Mouse (Mus musculus): ENCODE data around the gene Cabs1. TPM values are rescaled to one million over a fixed set of nuclear protein-coding genes. Genes with fewer than 3 reads are reported as not detected.
A peak's percentile ranks its signal among the peaks of the same experiment; 100 is the strongest.

Cabs1 gene
- polyA plus RNA-seq (2016; fragmentation: Nextera tagmentation; extraction: Ambion mirVana): not detected in 2 replicates

DNA sequence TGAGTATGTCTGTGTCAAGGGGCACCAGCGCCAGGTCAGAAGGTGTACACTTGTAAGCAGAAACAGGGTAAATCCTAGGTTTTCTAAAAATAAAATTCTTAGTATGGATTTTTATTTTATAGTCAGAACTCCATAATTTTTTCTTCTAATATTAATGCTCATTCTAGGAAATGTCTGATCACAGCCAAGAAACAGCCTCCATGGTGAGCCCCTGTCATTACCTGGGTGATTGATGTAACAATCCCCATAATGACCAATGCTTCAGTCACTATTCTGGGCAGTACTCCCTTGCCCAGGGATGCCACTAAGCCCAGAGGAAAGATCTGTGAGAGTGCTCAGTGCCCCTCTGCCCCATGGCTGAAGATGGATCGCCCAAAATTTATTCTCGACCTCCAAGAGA lies at the start of gene Cabs1:
Gene Cabs1 (plus strand): TSS at position 301 of the 400 bp plus-strand sequence.
- Histone ChIP-seq H3K4me3 (replicated peaks) (no peak within 1 kb of the TSS), H3K36me3 (no peaks in the 10 kb centered on the region), H3K27ac (no peak within 1 kb of the TSS), H3K9ac (replicated peaks) (no peak within 1 kb of the TSS), H3K4me1 (replicated peaks) (no peaks in the 10 kb centered on the region), H3K9me3 (no peaks in the 10 kb centered on the region), H3K27me3 (no peaks in the 10 kb centered on the region), H3K4me2 (no peak within 1 kb of the TSS)
- 80% methylated on average over 3 of the region's 3 CpGs for WGBS
- no peak for ATAC-seq (ENCODE audit: insufficient number of reproducible peaks, insufficient read depth, low FRiP score, low TSS enrichment, low read depth)

DNA sequence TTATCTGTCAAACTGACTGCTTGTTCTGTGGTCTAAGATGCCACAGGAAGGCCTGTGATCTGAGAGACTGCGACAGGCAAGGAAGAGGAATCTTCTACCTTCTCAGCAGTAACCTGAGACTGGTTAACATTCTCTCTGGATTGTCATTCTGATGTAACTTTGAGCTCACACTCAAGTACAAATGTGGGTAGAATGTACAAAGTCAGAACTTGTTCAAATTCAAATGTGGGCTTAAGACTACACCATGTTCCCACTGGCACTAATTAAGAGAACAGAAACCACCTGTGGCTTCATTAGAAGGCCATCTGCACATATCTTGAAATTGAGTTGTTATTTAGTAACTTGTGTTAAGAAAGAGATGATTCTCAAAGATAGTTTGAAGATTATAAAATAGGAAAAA lies 47.6 kb upstream of the Cabs1 start:
- ATAC-seq (ENCODE audit: insufficient number of reproducible peaks, insufficient read depth, low FRiP score, low TSS enrichment, low read depth): no peak
- Histone ChIP-seq H3K4me1 (replicated peaks) (no peaks in the 10 kb centered on the region), H3K9ac (replicated peaks) (no peak overlapping the region), H3K4me2 (no peak overlapping the region), H3K27me3 (no peaks in the 10 kb centered on the region), H3K9me3 (no peaks in the 10 kb centered on the region), H3K27ac (no peak overlapping the region), H3K4me3 (replicated peaks) (no peak overlapping the region), H3K36me3 (no peaks in the 10 kb centered on the region)
- WGBS: 53% methylated on average over 1 of the region's 1 CpGs

DNA sequence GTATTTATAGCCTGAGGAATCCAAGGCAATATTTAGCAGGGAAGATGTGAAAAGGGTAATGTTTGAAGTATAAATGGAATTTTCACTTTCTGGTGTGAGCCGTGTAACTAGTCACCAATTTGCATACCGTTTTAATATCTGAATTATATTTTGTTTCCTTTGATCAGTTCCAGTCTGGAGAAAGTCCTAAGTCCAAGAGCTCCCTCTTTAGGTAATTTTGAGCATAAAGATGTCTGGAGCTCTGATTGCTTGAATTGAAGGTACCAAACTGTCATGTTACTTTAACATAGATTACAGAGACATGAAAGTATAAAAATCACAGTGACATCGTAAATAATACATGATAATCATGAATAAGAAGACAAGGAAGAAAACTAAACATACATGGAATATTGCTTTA lies 38.5 kb upstream of the Cabs1 start:
- H3K9ac ChIP-seq (replicated peaks): no peak overlapping the region
- H3K4me1 ChIP-seq (replicated peaks): no peaks in the 10 kb centered on the region
- WGBS: 49% methylated on average over 3 of the region's 3 CpGs
- no peak for ATAC-seq (ENCODE audit: insufficient number of reproducible peaks, insufficient read depth, low FRiP score, low TSS enrichment, low read depth)
- H3K4me3 ChIP-seq (replicated peaks): no peak overlapping the region
- H3K27ac ChIP-seq: no peak overlapping the region
- no peak overlapping the region for H3K4me2 ChIP-seq
- H3K9me3 ChIP-seq: no peaks in the 10 kb centered on the region
- no peaks in the 10 kb centered on the region for H3K27me3 ChIP-seq
- no peaks in the 10 kb centered on the region for H3K36me3 ChIP-seq

DNA sequence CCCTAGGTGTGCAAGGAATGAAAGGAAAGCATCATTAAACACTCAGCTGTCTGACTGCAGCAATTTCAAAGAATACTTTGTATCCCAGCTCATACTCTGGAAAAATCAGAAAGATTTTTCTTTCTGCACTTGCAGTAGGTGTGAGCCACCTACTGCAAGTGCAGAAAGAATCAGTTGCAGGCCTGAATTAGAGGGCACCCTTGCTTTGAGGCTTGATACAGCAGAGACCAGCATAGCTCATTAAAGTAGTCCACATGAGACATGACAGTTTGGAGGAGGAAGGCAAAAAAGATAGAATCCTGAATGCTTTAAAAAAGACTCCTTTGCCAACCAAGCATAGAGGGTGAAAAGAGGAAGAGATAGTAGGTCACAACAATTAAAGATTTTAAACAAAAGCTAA lies 36.7 kb upstream of the Cabs1 start:
- H3K27me3 ChIP-seq: no peaks in the 10 kb centered on the region
- no peak overlapping the region for H3K9ac ChIP-seq (replicated peaks)
- ATAC-seq (ENCODE audit: insufficient number of reproducible peaks, insufficient read depth, low FRiP score, low TSS enrichment, low read depth): no peak
- H3K4me1 ChIP-seq (replicated peaks): no peaks in the 10 kb centered on the region
- H3K36me3 ChIP-seq: no peaks in the 10 kb centered on the region
- no peak overlapping the region for H3K4me2 ChIP-seq
- H3K4me3 ChIP-seq (replicated peaks): no peak overlapping the region
- H3K27ac ChIP-seq: no peak overlapping the region
- no peaks in the 10 kb centered on the region for H3K9me3 ChIP-seq

DNA sequence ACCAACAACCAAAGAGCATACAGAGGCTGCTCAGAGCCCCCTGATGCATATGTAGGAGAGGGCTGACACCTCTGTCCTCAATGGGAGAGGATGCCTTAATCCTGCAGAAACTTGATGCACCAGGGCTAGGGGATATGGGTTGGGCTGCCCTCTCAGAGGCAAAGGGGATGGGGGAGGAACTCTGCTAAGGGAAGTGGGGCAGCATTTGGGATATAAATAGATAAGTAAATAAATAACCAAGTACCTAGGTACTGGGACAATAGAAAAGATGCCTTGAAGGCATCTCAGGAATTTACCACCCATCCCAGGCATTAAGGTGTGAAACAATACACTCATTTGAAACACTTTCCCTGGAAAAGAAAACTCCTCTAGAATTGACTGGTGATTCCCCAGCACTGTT lies 27.4 kb upstream of the Cabs1 start:
- Histone ChIP-seq H3K9me3 (no peaks in the 10 kb centered on the region), H3K4me2 (no peak overlapping the region), H3K4me1 (replicated peaks) (no peaks in the 10 kb centered on the region), H3K27me3 (no peaks in the 10 kb centered on the region), H3K4me3 (replicated peaks) (no peak overlapping the region), H3K27ac (no peak overlapping the region), H3K9ac (replicated peaks) (no peak overlapping the region), H3K36me3 (no peaks in the 10 kb centered on the region)
- ATAC-seq (ENCODE audit: insufficient number of reproducible peaks, insufficient read depth, low FRiP score, low TSS enrichment, low read depth): no peak

DNA sequence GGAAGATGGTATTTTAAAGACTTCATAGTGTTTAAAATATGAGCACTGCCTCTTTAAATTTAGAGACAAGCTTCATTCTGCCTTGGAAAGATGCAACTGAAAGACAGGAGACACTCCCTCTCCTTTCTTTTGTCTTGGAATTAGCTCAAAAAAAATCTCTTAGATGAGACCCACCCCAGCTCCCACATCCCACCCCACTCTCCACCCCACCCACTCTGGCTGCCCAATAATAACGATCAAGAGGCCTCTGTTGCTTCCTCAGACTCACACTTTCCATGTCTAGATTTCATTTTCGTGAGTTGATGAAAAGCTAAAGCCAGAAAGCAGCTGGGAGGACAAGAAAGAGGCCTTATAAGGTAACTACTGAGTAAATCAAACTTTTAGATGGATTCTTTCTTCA lies 10.0 kb upstream of the Cabs1 start, which contains the start of the genes 2310003L06Rik and Gm28434:
Gene 2310003L06Rik (plus strand): TSS at position 259 of the 400 bp plus-strand sequence.
Gene Gm28434 (plus strand): TSS at position 317 of the 400 bp plus-strand sequence.
- H3K27me3 ChIP-seq: no peaks in the 10 kb centered on the region
- WGBS: 66% methylated on average over 2 of the region's 2 CpGs
- no peaks in the 10 kb centered on the region for H3K4me1 ChIP-seq (replicated peaks)
- no peaks in the 10 kb centered on the region for H3K9me3 ChIP-seq
- no peak within 1 kb of the TSS for H3K4me2 ChIP-seq
- no peak within 1 kb of the TSS for H3K9ac ChIP-seq (replicated peaks)
- H3K36me3 ChIP-seq: no peaks in the 10 kb centered on the region
- no peak within 1 kb of the TSS for H3K27ac ChIP-seq
- no peak for ATAC-seq (ENCODE audit: insufficient number of reproducible peaks, insufficient read depth, low FRiP score, low TSS enrichment, low read depth)
- no peak within 1 kb of the TSS for H3K4me3 ChIP-seq (replicated peaks)

DNA sequence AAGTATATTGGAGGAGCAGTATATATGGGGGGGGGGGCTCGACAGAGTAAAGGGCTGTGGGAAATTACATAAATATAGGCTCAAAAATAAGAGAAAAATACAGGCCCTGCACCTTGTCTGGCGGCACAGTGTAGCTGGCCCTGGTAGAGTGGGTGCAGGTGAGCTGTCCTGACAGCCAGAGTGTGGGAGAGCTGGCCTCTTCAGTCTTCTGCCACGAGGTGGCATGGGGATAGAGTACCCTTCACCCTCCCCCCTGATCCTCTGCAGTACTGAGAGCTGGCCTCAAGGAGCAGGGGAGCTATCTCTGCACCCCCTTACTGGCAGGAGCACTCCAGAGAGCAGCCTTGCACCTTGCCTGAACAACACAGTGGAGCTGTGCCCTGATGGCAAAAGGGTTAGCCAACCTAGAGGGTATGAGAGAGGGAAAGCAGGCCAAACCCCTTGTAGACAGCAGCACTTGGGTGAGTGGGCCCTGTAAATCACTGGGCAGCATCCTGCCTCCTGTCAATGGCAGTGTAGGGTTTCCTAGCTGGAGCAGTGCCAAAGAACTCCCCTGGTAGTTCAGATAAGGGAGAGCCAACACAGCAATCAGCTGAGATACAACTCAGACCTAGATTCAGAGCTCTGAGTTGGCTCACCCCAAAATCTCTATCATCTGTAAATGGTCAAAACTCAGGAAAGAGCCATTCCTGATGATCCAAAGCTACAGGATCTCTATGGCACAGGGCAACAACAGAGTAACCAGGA lies 3.4 kb downstream of the Cabs1 start:
- H3K27ac ChIP-seq: no peak overlapping the region
- no peaks in the 10 kb centered on the region for H3K36me3 ChIP-seq
- no peak overlapping the region for H3K4me2 ChIP-seq
- ATAC-seq (ENCODE audit: insufficient number of reproducible peaks, insufficient read depth, low FRiP score, low TSS enrichment, low read depth): peak; percentile 52; the same call in 1 of the 2 replicates
- H3K9ac ChIP-seq (replicated peaks): no peak overlapping the region
- no peaks in the 10 kb centered on the region for H3K27me3 ChIP-seq
- 55% methylated on average over 3 of the region's 3 CpGs for WGBS
- no peaks in the 10 kb centered on the region for H3K9me3 ChIP-seq
- no peaks in the 10 kb centered on the region for H3K4me1 ChIP-seq (replicated peaks)
- H3K4me3 ChIP-seq (replicated peaks): no peak overlapping the region

DNA sequence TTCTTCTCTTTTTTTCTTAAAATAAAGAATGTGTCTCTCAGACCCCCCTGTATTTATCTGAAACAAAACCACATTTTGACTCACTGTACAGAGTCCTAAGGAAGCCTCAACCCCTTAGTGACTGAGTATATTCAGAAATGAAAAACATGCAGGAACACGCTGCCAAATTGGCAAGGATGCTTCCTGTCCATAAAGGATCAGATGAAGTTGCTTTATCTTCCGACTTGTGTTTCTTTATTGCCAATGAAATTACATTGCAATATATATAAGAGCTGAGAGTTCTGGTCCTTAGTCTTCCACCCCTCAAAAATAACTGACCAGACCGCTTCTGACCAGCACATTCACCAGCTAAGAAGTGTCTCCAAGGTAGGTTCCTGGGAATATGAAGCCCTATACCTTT lies 23.0 kb downstream of the Cabs1 start, which contains the start of gene Smr3a:
Gene Smr3a (plus strand): TSS at position 301 of the 400 bp plus-strand sequence.
- H3K9me3 ChIP-seq: no peaks in the 10 kb centered on the region
- H3K4me2 ChIP-seq: no peak within 1 kb of the TSS
- H3K27me3 ChIP-seq: no peaks in the 10 kb centered on the region
- H3K27ac ChIP-seq: no peak within 1 kb of the TSS
- no peak within 1 kb of the TSS for H3K4me3 ChIP-seq (replicated peaks)
- H3K9ac ChIP-seq (replicated peaks): no peak within 1 kb of the TSS
- H3K36me3 ChIP-seq: no peaks in the 10 kb centered on the region
- WGBS: 83% methylated on average over 3 of the region's 3 CpGs
- H3K4me1 ChIP-seq (replicated peaks): no peaks in the 10 kb centered on the region
- ATAC-seq (ENCODE audit: insufficient number of reproducible peaks, insufficient read depth, low FRiP score, low TSS enrichment, low read depth): no peak

DNA sequence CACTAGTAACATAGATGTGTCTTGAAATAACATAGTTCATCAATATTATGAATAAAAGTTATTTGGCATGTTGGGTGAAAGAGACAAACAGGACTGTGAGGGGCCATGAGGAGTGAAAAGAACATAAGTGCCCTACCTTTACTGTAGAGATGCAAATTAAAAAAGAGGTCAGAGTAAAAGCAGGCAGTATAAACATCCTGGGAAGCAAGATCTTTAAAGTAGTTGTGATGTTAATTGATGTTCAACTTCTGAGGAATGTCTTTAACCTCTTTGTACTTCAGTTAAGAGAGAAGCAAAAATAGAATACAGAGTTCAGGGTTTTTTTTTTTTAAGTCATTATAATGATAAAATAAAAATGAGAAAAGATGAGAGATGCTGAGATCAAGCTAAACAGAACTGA lies 26.0 kb downstream of the Cabs1 start:
- no peak overlapping the region for H3K4me3 ChIP-seq (replicated peaks)
- no peak for ATAC-seq (ENCODE audit: insufficient number of reproducible peaks, insufficient read depth, low FRiP score, low TSS enrichment, low read depth)
- no peak overlapping the region for H3K27ac ChIP-seq
- H3K4me2 ChIP-seq: no peak overlapping the region
- no peaks in the 10 kb centered on the region for H3K9me3 ChIP-seq
- no peak overlapping the region for H3K9ac ChIP-seq (replicated peaks)
- no peaks in the 10 kb centered on the region for H3K4me1 ChIP-seq (replicated peaks)
- H3K36me3 ChIP-seq: no peaks in the 10 kb centered on the region
- H3K27me3 ChIP-seq: no peaks in the 10 kb centered on the region

Other genes starting within 250 kb of the Cabs1 start
- gene Csn1s2a, start 204.9 kb upstream of the Cabs1 start, polyA plus RNA-seq (2016; fragmentation: Nextera tagmentation; extraction: Ambion mirVana): not detected in 2 replicates
- not detected in 2 replicates for gene Csn1s2b, start 171.4 kb upstream of the Cabs1 start, polyA plus RNA-seq (2016; fragmentation: Nextera tagmentation; extraction: Ambion mirVana)
- gene Prr27, start 153.8 kb upstream of the Cabs1 start, polyA plus RNA-seq (2016; fragmentation: Nextera tagmentation; extraction: Ambion mirVana): not detected in 2 replicates
- not detected in 2 replicates for gene Odam, start 94.4 kb upstream of the Cabs1 start, polyA plus RNA-seq (2016; fragmentation: Nextera tagmentation; extraction: Ambion mirVana)
- not detected in 2 replicates for gene Csn3, start 53.9 kb upstream of the Cabs1 start, polyA plus RNA-seq (2016; fragmentation: Nextera tagmentation; extraction: Ambion mirVana)
- not detected in 2 replicates for gene 2310003L06Rik, start 10.0 kb upstream of the Cabs1 start, polyA plus RNA-seq (2016; fragmentation: Nextera tagmentation; extraction: Ambion mirVana)
- not detected in 2 replicates for gene Gm28434, start 9.9 kb upstream of the Cabs1 start, polyA plus RNA-seq (2016; fragmentation: Nextera tagmentation; extraction: Ambion mirVana)
- not detected in 2 replicates for gene Smr3a, start 23.1 kb downstream of the Cabs1 start, polyA plus RNA-seq (2016; fragmentation: Nextera tagmentation; extraction: Ambion mirVana)
- gene Smr2, start 107.1 kb downstream of the Cabs1 start, polyA plus RNA-seq (2016; fragmentation: Nextera tagmentation; extraction: Ambion mirVana): not detected in 2 replicates
- gene Gm11116, start 132.1 kb downstream of the Cabs1 start, polyA plus RNA-seq (2016; fragmentation: Nextera tagmentation; extraction: Ambion mirVana): not detected in 2 replicates
- gene Gm11115, start 174.7 kb downstream of the Cabs1 start, polyA plus RNA-seq (2016; fragmentation: Nextera tagmentation; extraction: Ambion mirVana): not detected in 2 replicates

All from limb, embryonic 12.5 days (tissue).